Mouse (Mus musculus): ENCODE measurements at regions not wholly inside any gene's neighbourhood (a gene's known extent, or its start where the extent isn't known, plus 50 kb on each side); places are given as distances from the start of the nearest gene placed in this dataset.

DNA sequence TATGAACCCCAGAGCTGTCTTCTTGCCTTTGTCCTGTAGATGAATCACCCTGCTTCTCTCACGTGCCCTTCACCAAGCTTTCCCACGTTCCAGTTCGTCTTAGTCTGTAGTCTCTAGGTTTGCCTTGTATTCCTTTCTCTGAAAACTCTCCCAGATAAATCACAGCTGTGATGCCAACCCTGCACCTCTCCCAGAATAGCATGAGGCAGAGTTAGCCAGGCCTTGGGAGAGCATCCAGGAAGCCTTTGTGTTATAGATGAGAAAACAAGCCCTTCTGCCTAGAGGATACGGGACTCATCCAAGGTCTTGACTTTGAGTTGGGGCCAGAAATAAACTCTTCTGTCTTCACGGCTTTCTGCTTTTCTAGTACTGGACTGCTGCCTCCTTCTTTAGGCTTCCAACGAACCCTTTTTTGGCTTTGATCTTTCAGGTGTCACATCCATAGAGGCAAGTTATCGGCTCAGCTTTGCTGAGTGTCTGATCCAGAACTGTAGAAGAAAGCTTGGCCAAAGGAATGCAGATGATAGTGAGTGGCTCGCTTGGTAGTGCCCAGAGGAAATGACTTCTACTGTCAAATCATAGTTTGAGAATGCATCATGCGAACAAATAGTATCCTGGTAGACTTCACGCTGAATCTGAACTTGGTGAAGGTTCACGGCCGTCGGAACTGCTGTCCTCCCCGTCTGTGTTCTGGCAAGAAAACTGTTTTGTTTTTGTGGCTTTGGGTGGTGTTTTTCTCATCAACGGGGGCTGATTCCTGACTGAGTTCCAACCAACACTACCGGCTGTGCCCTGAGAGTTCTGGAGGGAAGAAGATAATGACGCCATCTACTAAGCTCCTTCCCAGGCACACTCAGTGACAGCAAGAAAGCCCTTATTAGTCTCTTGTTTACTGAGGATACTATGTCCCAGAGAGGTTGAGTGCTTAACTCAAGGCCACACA lies 69.5 kb upstream of the Ampd3 start:
- no peak overlapping the region for H3K27ac ChIP-seq (ENCODE audit: control insufficient read depth, low read depth, low read length)
- no peaks in the 10 kb centered on the region for H3K79me2 ChIP-seq (ENCODE audit: control insufficient read depth, insufficient read depth, low read length, poor library complexity)
- no peak for TF ChIP-seq EP300 (IDR thresholded peaks at IDR 0.05; ENCODE audit: low read depth in 1 of 2, low read length in 2 of 2)
- TF ChIP-seq MAZ (IDR thresholded peaks at IDR 0.05; ENCODE audit: low read depth, low read length) = no peak
- no peak for TF ChIP-seq USF1 (IDR thresholded peaks at IDR 0.05; ENCODE audit: low read depth, low read length)
- no peak for TF ChIP-seq ELF1 (IDR thresholded peaks at IDR 0.05; ENCODE audit: low read depth, low read length)
- TF ChIP-seq POLR2AphosphoS2 (IDR thresholded peaks at IDR 0.05; ENCODE audit: low read length) = no peak
- no peak for TF ChIP-seq NELFE (IDR thresholded peaks at IDR 0.05; ENCODE audit: low read depth, low read length)
- no peak for TF ChIP-seq MYB (IDR thresholded peaks at IDR 0.05; ENCODE audit: low read depth, low read length)
- no peak for TF ChIP-seq CHD1 (IDR thresholded peaks at IDR 0.05; ENCODE audit: low read depth, low read length)
- no peak overlapping the region for H3K4me3 ChIP-seq (ENCODE audit: control insufficient read depth in 1 of 2, insufficient read depth in 1 of 2, low read depth in 2 of 2, low read length in 2 of 2)
- no peaks in the 10 kb centered on the region; a peak in 1 of 4 replicates for H3K27me3 ChIP-seq (ENCODE audit: control insufficient read depth in 1 of 2, insufficient read depth in 2 of 2, low read length in 2 of 2)
- DNase-seq (ENCODE audit: low read depth, low spot score) = no peak
- H3K9ac ChIP-seq (ENCODE audit: control insufficient read depth, low read depth, low read length, poor library complexity, severe bottlenecking) = no peak overlapping the region
- no peaks in the 10 kb centered on the region for H3K4me1 ChIP-seq (ENCODE audit: control insufficient read depth in 1 of 2, insufficient read depth in 2 of 2, low read length in 2 of 2)
- H3K36me3 ChIP-seq (ENCODE audit: control insufficient read depth in 1 of 2, insufficient read depth in 2 of 2, low read length in 2 of 2) = no peaks in the 10 kb centered on the region
- no peaks in the 10 kb centered on the region for H3K9me3 ChIP-seq (replicated peaks; ENCODE audit: insufficient read depth, low read length)

DNA sequence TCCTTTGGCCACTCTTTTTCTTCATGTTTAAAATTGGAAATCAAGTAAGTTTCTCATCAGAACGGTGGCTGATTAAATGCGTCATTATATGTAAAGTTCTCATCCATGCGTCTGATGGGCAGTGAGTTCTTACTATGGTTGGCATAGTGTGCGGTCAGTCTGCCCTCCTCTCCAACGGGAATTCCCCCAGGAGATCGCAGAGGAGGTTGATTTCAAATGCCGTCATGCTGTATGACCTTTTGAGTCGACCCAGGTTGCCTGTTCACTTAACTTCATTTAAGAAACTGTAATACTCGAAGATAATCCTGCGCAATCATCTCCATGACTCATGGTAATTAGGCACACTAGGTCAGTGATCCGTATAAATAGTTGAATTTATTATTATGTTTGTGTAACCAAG lies 68.4 kb upstream of the Ampd3 start:
- Histone ChIP-seq H3K9me3 (replicated peaks; ENCODE audit: insufficient read depth, low read length) (no peaks in the 10 kb centered on the region), H3K9ac (ENCODE audit: control insufficient read depth, low read depth, low read length, poor library complexity, severe bottlenecking) (no peak overlapping the region), H3K4me3 (ENCODE audit: control insufficient read depth in 1 of 2, insufficient read depth in 1 of 2, low read depth in 2 of 2, low read length in 2 of 2) (no peak overlapping the region), H3K79me2 (ENCODE audit: control insufficient read depth, insufficient read depth, low read length, poor library complexity) (no peaks in the 10 kb centered on the region), H3K4me1 (ENCODE audit: control insufficient read depth in 1 of 2, insufficient read depth in 2 of 2, low read length in 2 of 2) (no peaks in the 10 kb centered on the region), H3K27ac (ENCODE audit: control insufficient read depth, low read depth, low read length) (no peak overlapping the region), H3K36me3 (ENCODE audit: control insufficient read depth in 1 of 2, insufficient read depth in 2 of 2, low read length in 2 of 2) (no peaks in the 10 kb centered on the region), H3K27me3 (ENCODE audit: control insufficient read depth in 1 of 2, insufficient read depth in 2 of 2, low read length in 2 of 2) (no peaks in the 10 kb centered on the region; a peak in 1 of 4 replicates)
- no peak for DNase-seq (ENCODE audit: low read depth, low spot score)
- TF ChIP-seq RAD21 (IDR thresholded peaks at IDR 0.05; ENCODE audit: low read depth, low read length) (no peak), USF2 (IDR thresholded peaks at IDR 0.05; ENCODE audit: borderline replicate concordance in 1 of 2, insufficient read depth in 1 of 2, low read depth in 1 of 2, low read length in 2 of 2) (no peak), MYB (IDR thresholded peaks at IDR 0.05; ENCODE audit: low read depth, low read length) (no peak), MAX (IDR thresholded peaks at IDR 0.05; ENCODE audit: low read length) (no peak), SIN3A (IDR thresholded peaks at IDR 0.05; ENCODE audit: low read length) (no peak), TAL1 (IDR thresholded peaks at IDR 0.05; ENCODE audit: low read length) (no peak), NRF1 (IDR thresholded peaks at IDR 0.05; ENCODE audit: insufficient read depth, low read depth, low read length, poor library complexity, severe bottlenecking) (no peak), ZNF384 (IDR thresholded peaks at IDR 0.05; ENCODE audit: low read depth, low read length) (no peak), MEF2A (IDR thresholded peaks at IDR 0.05; ENCODE audit: extremely low read depth, insufficient replicate concordance, low read depth, low read length, poor library complexity, severe bottlenecking) (no peak)
